Mouse (Mus musculus) neural tube, embryonic 14.5 days (tissue): ENCODE results near the gene Abca15. TPM values are rescaled to one million over a fixed set of nuclear protein-coding genes. Genes with fewer than 3 reads are reported as not detected.

Source experiments
- ATAC-seq: fragments of 200-750 bp; cut with Nextera tagmentation; 2 replicates; pipeline ENCODE4 v1.8.0; 2017; ENCODE audit warnings: low read depth, mild to moderate bottlenecking, moderate TSS enrichment, moderate library complexity
- H3K27ac ChIP-seq: fragments of 300-500 bp; sonication (generic); 2 replicates; pipeline ENCODE4 v1.5.1; 2014; ENCODE audit warnings: low read depth, mild to moderate bottlenecking, control low read depth, low read length, moderate library complexity, mixed read lengths
- H3K27me3 ChIP-seq: fragments of 300-500 bp; sonication (generic); 2 replicates; pipeline ENCODE4 v1.6.1; 2014; ENCODE audit warnings: low read length; ENCODE audit not compliant: control insufficient read depth, insufficient read depth
- H3K36me3 ChIP-seq: fragments of 300-500 bp; sonication (generic); 2 replicates; pipeline ENCODE4 v1.6.1; 2014; ENCODE audit warnings: low read length, mixed read lengths; ENCODE audit not compliant: control insufficient read depth, insufficient read depth
- H3K4me1 ChIP-seq: fragments of 300-500 bp; sonication (generic); 2 replicates; pipeline ENCODE4 v1.6.1; 2014; ENCODE audit warnings: low read length; ENCODE audit not compliant: control insufficient read depth, insufficient read depth
- H3K4me2 ChIP-seq: fragments of 300-500 bp; sonication (generic); 2 replicates; pipeline ENCODE4 v1.6.1; 2014; ENCODE audit warnings: mild to moderate bottlenecking, low read depth, low read length, control low read depth
- H3K4me3 ChIP-seq: fragments of 300-500 bp; sonication (generic); 2 replicates; pipeline ENCODE4 v1.5.1; 2014; ENCODE audit warnings: low read depth, low read length, control low read depth, mixed read lengths
- H3K9ac ChIP-seq: fragments of 300-500 bp; sonication (generic); replicated peaks from 2 replicates; pipeline ENCODE4 v1.6.1; 2014; ENCODE audit warnings: low read depth, mild to moderate bottlenecking, control low read depth, low read length, mixed read lengths
- H3K9me3 ChIP-seq: fragments of 300-500 bp; sonication (generic); 2 replicates; pipeline ENCODE4 v1.6.1; 2016; ENCODE audit warnings: low read length; ENCODE audit not compliant: control insufficient read depth
- WGBS: fragments of 180-500 bp; shearing (Covaris S2); extraction: QIAGEN DNeasy Blood & Tissue Kit; methylation state at CpG from one replicate; pipeline ENCODE4 v1.1.7; 2014; 5-methylcytosine and 5-hydroxymethylcytosine counted together
- polyA plus RNA-seq: library from polyadenylated mRNA; unstranded; fragments of >200 nt; fragmentation: Nextera tagmentation; extraction: Ambion mirVana; gene quantifications from 2 replicates; pipeline ENCODE4 v1.2.1, GENCODE M21; 2014

Gene Abca15
- polyA plus RNA-seq, 1 experiment from 2014 or later = not detected

GRCm38 (mm10) chr7:120426625-120427024 lies 98.2 kb downstream of the Abca15 start:
- H3K27ac ChIP-seq = no peak overlapping the region
- no peak overlapping the region for H3K4me3 ChIP-seq
- no peaks in the 10 kb centered on the region for H3K9me3 ChIP-seq
- WGBS = 37% methylated on average over 3 of the region's 3 CpGs
- no peak for ATAC-seq
- H3K4me1 ChIP-seq = no peaks in the 10 kb centered on the region
- H3K4me2 ChIP-seq = no peak overlapping the region
- no peaks in the 10 kb centered on the region for H3K27me3 ChIP-seq
- no peak overlapping the region for H3K9ac ChIP-seq
- no peaks in the 10 kb centered on the region for H3K36me3 ChIP-seq

- no peaks in the 10 kb centered on the region for H3K27me3 ChIP-seq
- H3K4me1 ChIP-seq = no peaks in the 10 kb centered on the region
- H3K9ac ChIP-seq = no peak overlapping the region
- no peaks in the 10 kb centered on the region for H3K36me3 ChIP-seq
- no peaks in the 10 kb centered on the region for H3K9me3 ChIP-seq
- no peak overlapping the region for H3K27ac ChIP-seq
- H3K4me3 ChIP-seq = no peak overlapping the region
- H3K4me2 ChIP-seq = no peak overlapping the region
- no peak for ATAC-seq
Observed at GRCm38 (mm10) chr7:120431464-120431863, 103.0 kb downstream of the Abca15 start.

Other genes with a start within 250 kb of the Abca15 start
- gene Dnah3, start 233.4 kb upstream of the Abca15 start, polyA plus RNA-seq = not detected in 2 replicates
- gene Tmem159, start 226.3 kb upstream of the Abca15 start, polyA plus RNA-seq = 9.3 and 12.4 TPM in 2 replicates
- gene Zp2, start 183.4 kb upstream of the Abca15 start, polyA plus RNA-seq = not detected in 2 replicates
- not detected in 2 replicates for gene Anks4b, start 154.8 kb upstream of the Abca15 start, polyA plus RNA-seq
- gene Crym, start 126.6 kb upstream of the Abca15 start, polyA plus RNA-seq = 7.9 and 8.9 TPM in 2 replicates
- not detected in 2 replicates for gene Abca14, start 124.7 kb upstream of the Abca15 start, polyA plus RNA-seq
- 0.04 TPM in 1 of 2 replicates, not detected in the other for gene Abca16, start 81.0 kb downstream of the Abca15 start, polyA plus RNA-seq